ENCODE assay signal across 8 mouse cellular contexts in genomic region chr1:62717552-62718236, GRCm38 (mm10). TPM values are rescaled to one million over a fixed set of nuclear protein-coding genes. Genes with fewer than 3 reads are reported as not detected.
DNase-seq lines count a peak whose midpoint lies in the region; ATAC-seq and TF ChIP-seq lines count a peak whose summit lies in the region.

No protein-coding gene starts in this region.

- no peak for ATAC-seq in intestine, postnatal 0 days
- ATAC-seq in intestine, embryonic 15.5 days, result no peak
- ATAC-seq in hindbrain, embryonic 15.5 days (ENCODE audit: low FRiP score, low read depth), result peak; percentile 84
- ATAC-seq in midbrain, embryonic 16.5 days, result peak; percentile 85
- ATAC-seq in granulocyte monocyte progenitor cell, adult 5-6 weeks (replicated peaks; ENCODE audit: poor library complexity, severe bottlenecking), result no peak

- no peak overlapping the region for H3K27ac ChIP-seq in intestine, postnatal 0 days (ENCODE audit: low read depth, low read length)
- no peak overlapping the region for H3K27ac ChIP-seq in intestine, embryonic 15.5 days
- peak overlapping the region; percentile 81 for H3K27ac ChIP-seq in brown adipose tissue, adult 24 weeks (replicated peaks; ENCODE audit: low read depth, low read length)
- H3K27ac ChIP-seq in hindbrain, embryonic 15.5 days (replicated peaks), result peak overlapping the region; percentile 40
- no peak overlapping the region for H3K27ac ChIP-seq in midbrain, embryonic 16.5 days (ENCODE audit: low read length)

- H3K9me3 ChIP-seq in intestine, postnatal 0 days (ENCODE audit: control insufficient read depth), result no peaks in the 10 kb centered on the region
- H3K9me3 ChIP-seq in intestine, embryonic 15.5 days, result no peaks in the 10 kb centered on the region
- no peaks in the 10 kb centered on the region for H3K9me3 ChIP-seq in hindbrain, embryonic 15.5 days
- no peaks in the 10 kb centered on the region; the same call in 1 of the 2 replicates for H3K9me3 ChIP-seq in midbrain, embryonic 16.5 days (replicated peaks; ENCODE audit: control insufficient read depth, low read length, poor library complexity, severe bottlenecking)

- H3K4me3 ChIP-seq in intestine, postnatal 0 days (ENCODE audit: low read depth, low read length), result no peak overlapping the region
- H3K4me3 ChIP-seq in intestine, embryonic 15.5 days (replicated peaks), result no peak overlapping the region
- H3K4me3 ChIP-seq in brown adipose tissue, adult 24 weeks (ENCODE audit: insufficient read depth, low read depth, low read length), result peak overlapping the region; percentile 19; the same call in 1 of the 2 replicates
- H3K4me3 ChIP-seq in hindbrain, embryonic 15.5 days, result 0 out of 2 replicates have a peak overlapping the region, but pooled peaks have one; percentile 5
- no peak overlapping the region for H3K4me3 ChIP-seq in midbrain, embryonic 16.5 days (ENCODE audit: low read depth, low read length)

- H3K4me1 ChIP-seq in intestine, postnatal 0 days (replicated peaks; ENCODE audit: control insufficient read depth, insufficient read depth, low read length), result no peaks in the 10 kb centered on the region; the same call in 1 of the 2 replicates
- peaks cover 18% of the 10 kb centered on the region for H3K4me1 ChIP-seq in intestine, embryonic 15.5 days (replicated peaks)
- peaks cover 60% of the 10 kb centered on the region for H3K4me1 ChIP-seq in brown adipose tissue, adult 24 weeks (ENCODE audit: control insufficient read depth, insufficient read depth, insufficient read length, low read length)
- H3K4me1 ChIP-seq in hindbrain, embryonic 15.5 days (replicated peaks), result peaks cover 30% of the 10 kb centered on the region
- H3K4me1 ChIP-seq in midbrain, embryonic 16.5 days (ENCODE audit: control insufficient read depth, insufficient read depth, low read length), result peaks cover 21% of the 10 kb centered on the region

- H3K36me3 ChIP-seq in intestine, postnatal 0 days (ENCODE audit: control insufficient read depth, insufficient read depth), result no peaks in the 10 kb centered on the region
- H3K36me3 ChIP-seq in intestine, embryonic 15.5 days, result 0 out of 2 replicates have a peak, but pooled peaks cover 3% of the 10 kb centered on the region
- H3K36me3 ChIP-seq in hindbrain, embryonic 15.5 days, result no peaks in the 10 kb centered on the region
- peaks cover 4% of the 10 kb centered on the region; the same call in 1 of the 2 replicates for H3K36me3 ChIP-seq in midbrain, embryonic 16.5 days (ENCODE audit: control insufficient read depth, insufficient read depth, low read length)

- whole genome bisulfite sequencing in intestine, postnatal 0 days, result 78% methylated on average over 13 of the region's 13 CpGs
- 68% methylated on average over 13 of the region's 13 CpGs for WGBS in intestine, embryonic 15.5 days
- WGBS in hindbrain, embryonic 15.5 days, result 28% methylated on average over 13 of the region's 13 CpGs
- WGBS in midbrain, embryonic 16.5 days, result 39% methylated on average over 13 of the region's 13 CpGs

- no peak for DNase-seq in urinary bladder, postnatal 36 days (ENCODE audit: low spot score in 2 of 2)
- no peak for DNase-seq in thymus, postnatal 4 days

- H3K9ac ChIP-seq in intestine, postnatal 0 days (ENCODE audit: low read depth, low read length), result no peak overlapping the region
- H3K9ac ChIP-seq in intestine, embryonic 15.5 days, result no peak overlapping the region
- no peak overlapping the region; the same call in 1 of the 2 replicates for H3K9ac ChIP-seq in hindbrain, embryonic 15.5 days
- H3K9ac ChIP-seq in midbrain, embryonic 16.5 days (ENCODE audit: low read depth, low read length), result 0 out of 2 replicates have a peak overlapping the region, but pooled peaks have one; percentile 4

- peak; percentile 61 for TF ChIP-seq CTCF in intestine, postnatal 0 days (IDR thresholded peaks at IDR 0.05; ENCODE audit: low read depth)

- H3K4me2 ChIP-seq in intestine, postnatal 0 days (replicated peaks; ENCODE audit: low read depth), result no peak overlapping the region
- H3K4me2 ChIP-seq in intestine, embryonic 15.5 days (replicated peaks), result no peak overlapping the region
- H3K4me2 ChIP-seq in hindbrain, embryonic 15.5 days, result peak overlapping the region; percentile 40
- H3K4me2 ChIP-seq in midbrain, embryonic 16.5 days (ENCODE audit: low read length), result peak overlapping the region; percentile 22; the same call in 1 of the 2 replicates

- H3K27me3 ChIP-seq in intestine, postnatal 0 days (replicated peaks; ENCODE audit: control insufficient read depth, insufficient read depth, low read length), result no peaks in the 10 kb centered on the region
- H3K27me3 ChIP-seq in intestine, embryonic 15.5 days (replicated peaks), result no peaks in the 10 kb centered on the region
- H3K27me3 ChIP-seq in hindbrain, embryonic 15.5 days, result no peaks in the 10 kb centered on the region
- H3K27me3 ChIP-seq in midbrain, embryonic 16.5 days (ENCODE audit: control insufficient read depth, insufficient read depth, low read depth, low read length), result no peaks in the 10 kb centered on the region

RNA-seq across cellular contexts. Expression of gene Nrp2, which starts 14.6 kb away (rescaled TPM):
- polyA plus RNA-seq in intestine, postnatal 0 days (2015; fragmentation: Nextera tagmentation; extraction: Ambion mirVana), result 11.7 and 12.7 TPM in 2 replicates
- polyA plus RNA-seq in intestine, embryonic 15.5 days (2015; fragmentation: Nextera tagmentation; extraction: Ambion mirVana), result 28.3 and 31.1 TPM in 2 replicates
- polyA plus RNA-seq in brown adipose tissue, adult 24 weeks (2012; ENCODE audit: insufficient read depth, insufficient read length, missing spikeins), result 40.3 and 43.2 TPM in 2 replicates
- polyA plus RNA-seq in hindbrain, embryonic 15.5 days (2015; fragmentation: Nextera tagmentation; extraction: Ambion mirVana), result 28.8 and 31.5 TPM in 2 replicates
- 23.4 and 33.3 TPM in 2 replicates for polyA plus RNA-seq in midbrain, embryonic 16.5 days (2015; fragmentation: Nextera tagmentation; extraction: Ambion mirVana)
- total RNA-seq in granulocyte monocyte progenitor cell, adult 5-6 weeks (2014; fragmentation: Nextera tagmentation), result 2.1 and 2.5 TPM in 2 replicates
- 2.4 and 3.1 TPM in 2 replicates for total RNA-seq in granulocyte monocyte progenitor cell, adult 5-6 weeks (2017)

Comparison
In these comparisons a context has a peak if more than half of its experiments do, and no peak if none do; other contexts are left out.
1. ATAC-seq: peak in hindbrain, embryonic 15.5 days (single experiment) and midbrain, embryonic 16.5 days (single experiment); none in intestine, postnatal 0 days (single experiment), intestine, embryonic 15.5 days (single experiment) and granulocyte monocyte progenitor cell, adult 5-6 weeks (single experiment).
2. H3K27ac ChIP-seq: peak in brown adipose tissue, adult 24 weeks (single experiment) and hindbrain, embryonic 15.5 days (single experiment); none in intestine, postnatal 0 days (single experiment), intestine, embryonic 15.5 days (single experiment) and midbrain, embryonic 16.5 days (single experiment).
3. H3K4me2 ChIP-seq: peak in hindbrain, embryonic 15.5 days (single experiment) and midbrain, embryonic 16.5 days (single experiment); none in intestine, postnatal 0 days (single experiment) and intestine, embryonic 15.5 days (single experiment).
4. H3K4me3 ChIP-seq: peak in brown adipose tissue, adult 24 weeks (single experiment) and hindbrain, embryonic 15.5 days (single experiment); none in intestine, postnatal 0 days (single experiment), intestine, embryonic 15.5 days (single experiment) and midbrain, embryonic 16.5 days (single experiment).